Mouse (Mus musculus) lung, adult 2 months (tissue): ENCODE results near the gene A530016L24Rik. TPM values are rescaled to one million over a fixed set of nuclear protein-coding genes. Genes with fewer than 3 reads are reported as not detected.

ENCODE experiments used
- DNase-seq: peaks from one replicate; pipeline ENCODE4 v3.0.0; 2022
- H3K4me1 ChIP-seq: fragments of 200-500 bp; 2 replicates; pipeline ENCODE4 v1.6.1; 2011; ENCODE audit warnings: low read length; ENCODE audit not compliant: control insufficient read depth, insufficient read depth
- H3K4me3 ChIP-seq: fragments of 200-500 bp; replicated peaks from 2 replicates; pipeline ENCODE3; 2011; ENCODE audit warnings: low read depth, mild to moderate bottlenecking, control low read depth, low read length; ENCODE audit errors: extremely low read depth
- CTCF ChIP-seq: fragments of 200-500 bp; IDR thresholded peaks from 2 replicates; pipeline ENCODE4 v1.5.1; 2011; ENCODE audit warnings: mild to moderate bottlenecking, low read length, control low read depth; ENCODE audit not compliant: insufficient read depth
- POLR2A ChIP-seq: fragments of 200-500 bp; IDR thresholded peaks from 2 replicates; pipeline ENCODE4 v1.6.1; 2011; ENCODE audit warnings: low read depth, mild to moderate bottlenecking, control low read depth, low read length, borderline replicate concordance; ENCODE audit errors: extremely low read depth
- WGBS: fragments of 180-500 bp; shearing (Covaris S2); methylation state at CpG from one replicate; pipeline ENCODE4 v1.1.7; 2018; 5-methylcytosine and 5-hydroxymethylcytosine counted together
- polyA plus RNA-seq: library from polyadenylated mRNA; depleted of rRNA; stranded (reverse); fragments of >200 nt; gene quantifications from 2 replicates; pipeline ENCODE4 v1.2.3, GENCODE M21; 2012

A530016L24Rik gene
- polyA plus RNA-seq, 1 experiment, result 9.5 TPM

DNA sequence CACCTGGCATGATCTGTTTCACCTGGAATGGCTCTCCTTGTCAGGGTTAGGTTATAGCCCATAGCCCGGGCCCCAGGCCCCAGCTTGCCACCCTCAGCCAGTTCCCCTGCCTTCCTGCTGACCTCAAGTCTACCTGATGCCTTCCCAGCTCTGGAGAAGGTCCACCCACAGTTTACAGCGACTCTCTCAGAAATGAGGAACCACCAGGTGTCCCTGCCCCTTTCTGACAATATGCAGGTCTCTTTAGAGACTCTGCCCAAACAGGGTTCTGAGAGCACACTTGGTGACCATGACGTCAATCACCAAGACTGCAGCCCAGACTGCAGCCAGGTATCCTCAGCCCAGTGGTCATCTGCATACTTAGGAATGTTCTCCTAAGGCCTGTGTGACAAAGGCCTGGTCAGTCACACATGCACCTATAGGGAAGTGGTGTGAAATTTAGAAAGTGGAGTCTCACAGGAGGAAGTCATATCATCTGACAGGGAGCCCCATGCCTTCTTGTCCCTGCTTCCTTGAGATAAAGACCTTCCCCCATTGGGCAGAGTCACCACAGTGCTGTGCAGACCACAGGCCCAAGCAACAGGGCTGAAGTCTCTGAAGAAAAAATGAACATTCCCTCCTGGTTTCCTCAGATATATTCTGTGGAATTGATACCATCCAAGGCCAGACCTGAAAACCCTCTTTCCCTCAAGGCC lies 25.4 kb upstream of the A530016L24Rik start:
- H3K4me1 ChIP-seq, result no peaks in the 10 kb centered on the region
- TF ChIP-seq CTCF (no peak), POLR2A (no peak)
- WGBS, result 58% methylated on average over 3 of the region's 3 CpGs
- H3K4me3 ChIP-seq, result no peak overlapping the region
- DNase-seq, result no peak

DNA sequence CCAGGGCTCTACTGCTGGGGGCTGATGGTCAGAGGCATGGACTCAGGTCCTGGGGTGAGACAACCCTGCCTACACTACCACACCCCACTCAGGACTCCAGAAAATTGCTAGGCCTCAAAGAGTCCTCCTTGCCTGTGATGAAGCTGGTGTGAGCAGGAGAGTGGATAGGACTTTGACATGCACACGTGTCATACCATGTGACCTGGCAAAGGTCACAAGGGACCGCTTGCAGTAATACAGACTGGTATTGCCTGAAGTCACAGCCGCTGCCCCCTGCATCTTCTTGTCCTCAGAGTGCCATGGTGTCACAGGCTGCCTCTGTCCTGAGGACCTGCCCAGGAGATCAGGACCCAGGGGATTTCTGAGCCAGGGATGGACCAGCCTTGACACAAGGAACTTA lies 24.7 kb upstream of the A530016L24Rik start:
- WGBS, result 80% methylated on average over 3 of the region's 3 CpGs
- H3K4me3 ChIP-seq, result no peak overlapping the region
- no peaks in the 10 kb centered on the region for H3K4me1 ChIP-seq
- DNase-seq, result no peak
- TF ChIP-seq POLR2A (no peak), CTCF (no peak)

DNA sequence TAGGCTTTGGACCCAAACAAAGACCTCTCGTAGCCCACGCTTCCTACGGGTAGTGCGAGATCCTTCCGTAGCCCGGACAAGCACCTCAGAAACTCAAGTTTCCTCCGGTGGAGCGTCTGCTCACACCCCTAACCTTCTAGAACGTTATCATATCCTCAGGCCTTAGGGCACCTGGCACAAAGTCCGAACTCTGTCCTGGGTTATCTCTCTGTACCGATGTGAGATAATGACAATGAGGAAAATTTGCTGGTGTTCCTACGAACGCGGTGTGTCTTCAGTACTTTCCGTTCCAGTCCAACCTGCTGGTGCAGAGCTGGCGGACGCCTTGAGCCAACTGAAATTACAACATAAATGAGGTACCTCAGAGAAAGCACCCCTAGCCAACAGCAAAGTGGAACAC lies 23.3 kb upstream of the A530016L24Rik start:
- Histone ChIP-seq H3K4me3 (no peak overlapping the region), H3K4me1 (no peaks in the 10 kb centered on the region)
- no peak for DNase-seq
- WGBS, result 83% methylated on average over 17 of the region's 17 CpGs
- no peak for TF ChIP-seq POLR2A
- no peak for TF ChIP-seq CTCF

GRCm38 (mm10) chr12:112467387-112467786 lies 21.9 kb upstream of the A530016L24Rik start:
- 72% methylated on average over 10 of the region's 10 CpGs for WGBS
- H3K4me3 ChIP-seq, result no peak overlapping the region
- DNase-seq, result no peak
- no peak for TF ChIP-seq POLR2A
- TF ChIP-seq CTCF, result no peak
- no peaks in the 10 kb centered on the region for H3K4me1 ChIP-seq

- 83% methylated on average over 7 of the region's 7 CpGs for WGBS
- TF ChIP-seq POLR2A (no peak), CTCF (no peak)
Observed at GRCm38 (mm10) chr12:112469393-112469792, 19.9 kb upstream of the A530016L24Rik start.

GRCm38 (mm10) chr12:112470216-112470615 lies 19.0 kb upstream of the A530016L24Rik start:
- no peak for DNase-seq
- H3K4me3 ChIP-seq, result no peak overlapping the region

More at GRCm38 (mm10) chr12:112469393-112469792, 19.9 kb upstream of the A530016L24Rik start:
- DNase-seq, result no peak
- no peaks in the 10 kb centered on the region for H3K4me1 ChIP-seq
- H3K4me3 ChIP-seq, result no peak overlapping the region

GRCm38 (mm10) chr12:112473777-112474176 lies 15.5 kb upstream of the A530016L24Rik start:
- TF ChIP-seq POLR2A (no peak), CTCF (peak; percentile 99)
- 11% methylated on average over 9 of the region's 9 CpGs for WGBS
- peak; percentile 76 for DNase-seq
- no peak overlapping the region for H3K4me3 ChIP-seq
- no peaks in the 10 kb centered on the region for H3K4me1 ChIP-seq

More at GRCm38 (mm10) chr12:112470216-112470615, 19.0 kb upstream of the A530016L24Rik start:
- TF ChIP-seq POLR2A (no peak), CTCF (no peak)
- H3K4me1 ChIP-seq, result no peaks in the 10 kb centered on the region
- WGBS, result 74% methylated on average over 5 of the region's 5 CpGs

DNA sequence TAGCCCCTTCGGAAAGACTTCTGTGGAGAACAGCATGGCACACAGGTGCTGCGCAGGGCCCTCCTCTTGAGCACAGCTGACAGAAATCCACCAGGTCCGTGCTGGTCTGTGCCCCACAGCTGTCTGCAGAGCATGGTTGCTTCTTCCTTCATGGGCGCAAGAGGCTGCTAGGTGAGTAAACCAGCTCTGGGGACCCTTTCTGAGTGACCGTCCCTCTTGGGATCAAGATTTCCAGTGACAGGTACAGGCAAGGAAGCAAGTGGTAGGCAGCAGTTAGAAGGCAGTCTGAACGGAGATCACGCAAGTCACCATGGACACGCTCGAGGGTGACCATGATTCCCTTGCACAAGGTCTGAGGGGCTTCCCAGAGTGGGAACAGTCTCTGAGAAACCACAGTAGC lies 287 bp downstream of the A530016L24Rik start:
- 88% methylated on average over 9 of the region's 9 CpGs for WGBS
- no peak for TF ChIP-seq CTCF
- no peak for TF ChIP-seq POLR2A
- Histone ChIP-seq H3K4me3 (no peak overlapping the region), H3K4me1 (0 out of 2 replicates have a peak, but pooled peaks cover 2% of the 10 kb centered on the region)
- no peak for DNase-seq

GRCm38 (mm10) chr12:112490444-112490939 lies 1.2 kb downstream of the A530016L24Rik start:
- no peak for TF ChIP-seq POLR2A
- TF ChIP-seq CTCF, result no peak
- 0 out of 2 replicates have a peak, but pooled peaks cover 2% of the 10 kb centered on the region for H3K4me1 ChIP-seq
- H3K4me3 ChIP-seq, result no peak overlapping the region
- DNase-seq, result peak; percentile 12
- WGBS, result 19% methylated on average over 3 of the region's 3 CpGs

DNA sequence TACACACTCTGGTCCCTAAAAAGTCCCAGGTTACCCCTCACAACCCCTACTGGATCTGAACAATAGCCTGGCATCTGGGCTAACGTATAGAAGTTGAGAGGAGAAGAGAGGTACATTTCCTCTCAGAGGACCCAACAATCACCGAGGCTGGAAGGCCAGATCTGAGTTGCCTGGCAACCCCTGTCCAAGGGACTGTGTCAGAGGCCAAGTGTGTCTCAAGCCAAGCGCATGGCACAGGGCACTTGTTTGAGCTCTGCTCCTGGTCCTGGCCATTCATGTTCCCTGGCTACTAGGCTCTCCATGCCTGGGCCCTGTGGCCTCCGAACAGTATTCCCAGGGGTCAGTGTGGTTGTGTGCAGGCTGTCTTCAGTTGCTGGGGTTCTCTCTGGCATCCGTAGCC lies 6.9 kb downstream of the A530016L24Rik start:
- no peak for TF ChIP-seq POLR2A
- no peak for TF ChIP-seq CTCF
- WGBS, result 63% methylated on average over 5 of the region's 5 CpGs
- no peak for DNase-seq
- H3K4me1 ChIP-seq, result 0 out of 2 replicates have a peak, but pooled peaks cover 2% of the 10 kb centered on the region
- H3K4me3 ChIP-seq, result no peak overlapping the region
